Mouse (Mus musculus): Measurements from ENCODE around the gene Tmod4. TPM values are rescaled to one million over a fixed set of nuclear protein-coding genes. Genes with fewer than 3 reads are reported as not detected.
A peak's percentile ranks its signal among the peaks of the same experiment; 100 is the strongest.
"Not testable (repeated sequence)": the region's sequence is repeated elsewhere in the genome, so short reads cannot be mapped to it uniquely, and the experiment has no call there.

Tmod4 gene
- 0.55 and 0.83 TPM in 2 replicates for polyA plus RNA-seq (2014; fragmentation: Nextera tagmentation; extraction: Ambion mirVana)

GRCm38 (mm10) chr3:95124246-95124645 is at the start of gene Tmod4:
Gene Tmod4 (plus strand): TSS chr3:95124476.
- peak within 1 kb of the TSS; percentile 44; the same call in 1 of the 2 replicates for H3K27ac ChIP-seq (ENCODE audit: low read depth, low read length)
- WGBS, result 64% methylated on average over 6 of the region's 6 CpGs
- no peaks in the 10 kb centered on the region for H3K9me3 ChIP-seq (replicated peaks; ENCODE audit: control insufficient read depth, low read length)
- no peak within 1 kb of the TSS for H3K4me3 ChIP-seq (ENCODE audit: low read depth, low read length)
- peaks cover 6% of the 10 kb centered on the region for H3K4me1 ChIP-seq (ENCODE audit: control insufficient read depth, insufficient read depth, low read length)
- DNase-seq (ENCODE audit: low spot score) (no peak), ATAC-seq (peak; percentile 49)
- no peak within 1 kb of the TSS for H3K9ac ChIP-seq (ENCODE audit: low read length)
- H3K4me2 ChIP-seq (ENCODE audit: low read length), result no peak within 1 kb of the TSS
- peaks cover 43% of the 10 kb centered on the region for H3K36me3 ChIP-seq (ENCODE audit: control insufficient read depth, insufficient read depth, low read length)
- H3K27me3 ChIP-seq (replicated peaks; ENCODE audit: control insufficient read depth, insufficient read depth, low read length), result no peaks in the 10 kb centered on the region

GRCm38 (mm10) chr3:95088071-95088470 is 36.2 kb upstream of the Tmod4 start:
- DNase-seq (ENCODE audit: low spot score), result no peak
- ATAC-seq, result no peak
- H3K9me3 ChIP-seq (replicated peaks; ENCODE audit: control insufficient read depth, low read length), result no peaks in the 10 kb centered on the region
- H3K9ac ChIP-seq (ENCODE audit: low read length), result no peak overlapping the region
- no peak overlapping the region for H3K4me3 ChIP-seq (ENCODE audit: low read depth, low read length)
- no peak overlapping the region for H3K4me2 ChIP-seq (ENCODE audit: low read length)
- H3K4me1 ChIP-seq (ENCODE audit: control insufficient read depth, insufficient read depth, low read length), result no peaks in the 10 kb centered on the region
- no peaks in the 10 kb centered on the region for H3K27me3 ChIP-seq (replicated peaks; ENCODE audit: control insufficient read depth, insufficient read depth, low read length)
- H3K36me3 ChIP-seq (ENCODE audit: control insufficient read depth, insufficient read depth, low read length), result 0 out of 2 replicates have a peak, but pooled peaks cover 6% of the 10 kb centered on the region
- 97% methylated on average over 1 of the region's 1 CpGs for WGBS
- no peak overlapping the region for H3K27ac ChIP-seq (ENCODE audit: low read depth, low read length)

GRCm38 (mm10) chr3:95100854-95101253 is 23.4 kb upstream of the Tmod4 start:
- no peak overlapping the region for H3K4me2 ChIP-seq (ENCODE audit: low read length)
- H3K36me3 ChIP-seq (ENCODE audit: control insufficient read depth, insufficient read depth, low read length), result peaks cover 14% of the 10 kb centered on the region; the same call in 1 of the 2 replicates
- ATAC-seq (no peak), DNase-seq (ENCODE audit: low spot score) (no peak)
- no peak overlapping the region for H3K27ac ChIP-seq (ENCODE audit: low read depth, low read length)
- WGBS, result 4% methylated on average over 2 of the region's 2 CpGs
- no peaks in the 10 kb centered on the region for H3K9me3 ChIP-seq (replicated peaks; ENCODE audit: control insufficient read depth, low read length)
- no peak overlapping the region for H3K4me3 ChIP-seq (ENCODE audit: low read depth, low read length)
- no peaks in the 10 kb centered on the region for H3K27me3 ChIP-seq (replicated peaks; ENCODE audit: control insufficient read depth, insufficient read depth, low read length)
- no peak overlapping the region for H3K9ac ChIP-seq (ENCODE audit: low read length)
- peaks cover 10% of the 10 kb centered on the region for H3K4me1 ChIP-seq (ENCODE audit: control insufficient read depth, insufficient read depth, low read length)

- Histone ChIP-seq H3K4me3 (ENCODE audit: low read depth, low read length) (peak overlapping the region; percentile 93), H3K27me3 (replicated peaks; ENCODE audit: control insufficient read depth, insufficient read depth, low read length) (no peaks in the 10 kb centered on the region), H3K9me3 (replicated peaks; ENCODE audit: control insufficient read depth, low read length) (no peaks in the 10 kb centered on the region), H3K4me1 (ENCODE audit: control insufficient read depth, insufficient read depth, low read length) (peaks cover 10% of the 10 kb centered on the region), H3K36me3 (ENCODE audit: control insufficient read depth, insufficient read depth, low read length) (0 out of 2 replicates have a peak, but pooled peaks cover 6% of the 10 kb centered on the region), H3K4me2 (ENCODE audit: low read length) (peak overlapping the region; percentile 81), H3K9ac (ENCODE audit: low read length) (peak overlapping the region; percentile 92), H3K27ac (ENCODE audit: low read depth, low read length) (no peak overlapping the region)
- DNase-seq (ENCODE audit: low spot score) (no peak), ATAC-seq (no peak)
- WGBS, result 85% methylated on average over 4 of the region's 4 CpGs
Measured at GRCm38 (mm10) chr3:95105121-95105520, 19.2 kb upstream of the Tmod4 start.

- Histone ChIP-seq H3K9me3 (replicated peaks; ENCODE audit: control insufficient read depth, low read length) (no peaks in the 10 kb centered on the region), H3K4me3 (ENCODE audit: low read depth, low read length) (peak overlapping the region; percentile 93), H3K4me2 (ENCODE audit: low read length) (peak overlapping the region; percentile 81), H3K4me1 (ENCODE audit: control insufficient read depth, insufficient read depth, low read length) (peaks cover 10% of the 10 kb centered on the region), H3K27me3 (replicated peaks; ENCODE audit: control insufficient read depth, insufficient read depth, low read length) (no peaks in the 10 kb centered on the region), H3K36me3 (ENCODE audit: control insufficient read depth, insufficient read depth, low read length) (0 out of 2 replicates have a peak, but pooled peaks cover 5% of the 10 kb centered on the region), H3K9ac (ENCODE audit: low read length) (peak overlapping the region; percentile 92), H3K27ac (ENCODE audit: low read depth, low read length) (peak overlapping the region; percentile 76)
- 1% methylated on average over 16 of the region's 16 CpGs for WGBS
- DNase-seq (ENCODE audit: low spot score) (peak; percentile 29), ATAC-seq (no peak)
Measured at GRCm38 (mm10) chr3:95105586-95106337, 18.5 kb upstream of the Tmod4 start.

- Histone ChIP-seq H3K4me1 (ENCODE audit: control insufficient read depth, insufficient read depth, low read length) (peaks cover 10% of the 10 kb centered on the region), H3K9ac (ENCODE audit: low read length) (peak within 1 kb of the TSS; percentile 92), H3K4me2 (ENCODE audit: low read length) (peak within 1 kb of the TSS; percentile 81), H3K9me3 (replicated peaks; ENCODE audit: control insufficient read depth, low read length) (no peaks in the 10 kb centered on the region), H3K36me3 (ENCODE audit: control insufficient read depth, insufficient read depth, low read length) (no peaks in the 10 kb centered on the region), H3K27ac (ENCODE audit: low read depth, low read length) (peak within 1 kb of the TSS; percentile 76), H3K27me3 (replicated peaks; ENCODE audit: control insufficient read depth, insufficient read depth, low read length) (no peaks in the 10 kb centered on the region), H3K4me3 (ENCODE audit: low read depth, low read length) (peak within 1 kb of the TSS; percentile 93)
- DNase-seq (ENCODE audit: low spot score) (peak; percentile 100), ATAC-seq (peak; percentile 92)
- WGBS, result under 1% methylated on average over 51 of the region's 51 CpGs
Measured at GRCm38 (mm10) chr3:95106338-95107117, 17.7 kb upstream of the Tmod4 start, which contains the start of gene Pip5k1a. Gene Pip5k1a (minus strand): TSS chr3:95106930.

- not testable (repeated sequence) for H3K27ac ChIP-seq (ENCODE audit: low read depth, low read length); H3K27me3 ChIP-seq (replicated peaks; ENCODE audit: control insufficient read depth, insufficient read depth, low read length); DNase-seq (ENCODE audit: low spot score); H3K9me3 ChIP-seq (replicated peaks; ENCODE audit: control insufficient read depth, low read length); ATAC-seq; H3K36me3 ChIP-seq (ENCODE audit: control insufficient read depth, insufficient read depth, low read length)
- H3K9ac ChIP-seq (ENCODE audit: low read length), result 0 out of 2 replicates have a peak overlapping the region, but pooled peaks have one; percentile 52
- H3K4me1 ChIP-seq (ENCODE audit: control insufficient read depth, insufficient read depth, low read length), result peaks cover 15% of the 10 kb centered on the region
- peak overlapping the region; percentile 93 for H3K4me3 ChIP-seq (ENCODE audit: low read depth, low read length)
- peak overlapping the region; percentile 52 for H3K4me2 ChIP-seq (ENCODE audit: low read length)
Measured at GRCm38 (mm10) chr3:95107308-95107707, 17.0 kb upstream of the Tmod4 start.

GRCm38 (mm10) chr3:95107898-95108297 is 16.4 kb upstream of the Tmod4 start:
- H3K9me3 ChIP-seq (replicated peaks; ENCODE audit: control insufficient read depth, low read length), result no peaks in the 10 kb centered on the region
- no peak for ATAC-seq
- H3K27ac ChIP-seq (ENCODE audit: low read depth, low read length), result no peak overlapping the region
- H3K36me3 ChIP-seq (ENCODE audit: control insufficient read depth, insufficient read depth, low read length), result no peaks in the 10 kb centered on the region
- no peak overlapping the region for H3K9ac ChIP-seq (ENCODE audit: low read length)
- no peaks in the 10 kb centered on the region for H3K27me3 ChIP-seq (replicated peaks; ENCODE audit: control insufficient read depth, insufficient read depth, low read length)
- WGBS, result 66% methylated on average over 2 of the region's 2 CpGs
- peak; percentile 23 for DNase-seq (ENCODE audit: low spot score)
- H3K4me3 ChIP-seq (ENCODE audit: low read depth, low read length), result no peak overlapping the region
- peaks cover 18% of the 10 kb centered on the region for H3K4me1 ChIP-seq (ENCODE audit: control insufficient read depth, insufficient read depth, low read length)
- H3K4me2 ChIP-seq (ENCODE audit: low read length), result no peak overlapping the region

Data from forebrain, embryonic 14.5 days (tissue).